Mouse (Mus musculus) C2C12 (cell line): ENCODE results near the gene Itpkb.
"Not testable (repeated sequence)": the region's sequence is repeated elsewhere in the genome, so short reads cannot be mapped to it uniquely, and the experiment has no call there.

ENCODE experiments used
- CEBPB ChIP-seq: IDR thresholded peaks from one replicate; pipeline ENCODE4 v1.6.1; 2011; ENCODE audit warnings: low read depth, mild to moderate bottlenecking, control low read depth, moderate library complexity
- CTCF ChIP-seq: IDR thresholded peaks from one replicate; pipeline ENCODE4 v1.5.1; 2011; ENCODE audit not compliant: control insufficient read depth, insufficient read depth, insufficient read length
- MAX ChIP-seq: IDR thresholded peaks from one replicate; pipeline ENCODE4 v1.6.1; 2011; ENCODE audit warnings: mild to moderate bottlenecking, control low read depth
- MYOG ChIP-seq: IDR thresholded peaks from one replicate; pipeline ENCODE4 v1.6.1; 2011; ENCODE audit not compliant: control insufficient read depth, insufficient read length; ENCODE audit errors: extremely low read depth
- USF1 ChIP-seq: IDR thresholded peaks from one replicate; pipeline ENCODE4 v1.6.1; 2011; ENCODE audit warnings: low read depth, mild to moderate bottlenecking, control low read depth, moderate library complexity

DNA sequence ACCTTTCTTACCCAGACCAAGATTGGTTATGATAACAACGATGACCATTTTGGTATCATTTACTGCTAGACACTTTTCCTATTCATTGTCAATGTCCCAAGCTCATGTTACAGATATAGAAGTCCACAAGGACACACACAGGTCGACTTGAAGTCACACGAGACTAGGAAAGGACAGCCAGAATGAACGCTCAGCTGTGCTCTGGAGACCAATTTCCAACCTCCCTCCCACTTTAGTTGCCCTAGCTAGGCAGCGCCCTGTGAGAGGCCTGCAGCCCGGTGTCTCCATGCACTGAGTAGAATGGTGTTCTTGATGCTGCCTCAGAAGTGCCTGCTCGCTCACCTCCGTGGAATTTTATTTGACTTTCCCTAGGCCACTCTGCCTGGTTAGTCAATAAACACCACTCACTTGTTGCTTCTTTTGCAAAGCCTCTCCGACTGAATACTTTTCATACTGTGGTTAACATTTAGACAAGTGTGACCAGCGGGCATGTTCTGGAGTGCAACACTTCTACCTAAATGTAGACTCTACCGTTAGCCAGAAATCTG lies 59.0 kb downstream of the Itpkb start:
- TF ChIP-seq CTCF, USF1, MAX, MYOG, CEBPB: not testable (repeated sequence)
